Mouse (Mus musculus): ENCODE measurements at regions not wholly inside any gene's neighbourhood (a gene's known extent, or its start where the extent isn't known, plus 50 kb on each side); places are given as distances from the start of the nearest gene placed in this dataset.

DNA sequence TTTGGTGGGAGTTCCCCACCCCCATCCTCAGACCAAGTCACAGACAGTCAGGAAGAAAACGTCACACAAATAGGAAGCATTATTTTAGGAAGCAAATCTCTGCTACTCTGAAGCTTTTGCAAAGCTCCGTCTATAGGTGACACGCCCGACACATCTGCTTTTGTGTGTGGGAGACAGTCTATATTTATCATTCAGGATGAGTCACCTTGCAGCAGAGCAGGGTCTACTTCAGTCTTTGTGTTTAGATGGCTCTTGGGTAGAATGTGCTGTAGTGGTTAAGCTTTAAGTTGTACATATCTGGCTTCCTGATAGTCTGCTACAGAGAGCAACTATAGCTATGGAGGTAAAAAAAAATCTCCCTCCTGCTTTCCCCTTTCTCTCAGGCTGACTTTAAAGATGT lies 415.8 kb upstream of the Prickle1 start:
- TF ChIP-seq CTCF (IDR thresholded peaks at IDR 0.05; ENCODE audit: borderline replicate concordance, control insufficient read depth, extremely low read depth, insufficient read depth, low read length, poor library complexity) (no peak), POLR2A (IDR thresholded peaks at IDR 0.05; ENCODE audit: control insufficient read depth, extremely low read depth, insufficient read depth, low read length, poor library complexity) (no peak)
